Mouse (Mus musculus) mouse embryonic stem cell (cell line): ENCODE data around the gene Lamc3.

Source experiments
- in situ Hi-C, 2 experiments: fragments of 300-500 bp; cut with MboI; formaldehyde crosslinking; loops; 1 replicate in 1 of 2; 3 replicates in 1 of 2; pipeline ENCODE4 v1.14.3; 2019 to 2020; ENCODE audit warnings: low sequenced_read_pairs in 2 of 2, low pct_unique_long_range_greater_than_20kb in 1 of 2, mixed read lengths in 1 of 2; ENCODE audit not compliant: unreplicated experiment in 1 of 2

Gene Lamc3

GRCm38 (mm10) chr2:31869692-31870091, 17.4 kb upstream of the Lamc3 start:
- in situ Hi-C loops = no loop called here

DNA sequence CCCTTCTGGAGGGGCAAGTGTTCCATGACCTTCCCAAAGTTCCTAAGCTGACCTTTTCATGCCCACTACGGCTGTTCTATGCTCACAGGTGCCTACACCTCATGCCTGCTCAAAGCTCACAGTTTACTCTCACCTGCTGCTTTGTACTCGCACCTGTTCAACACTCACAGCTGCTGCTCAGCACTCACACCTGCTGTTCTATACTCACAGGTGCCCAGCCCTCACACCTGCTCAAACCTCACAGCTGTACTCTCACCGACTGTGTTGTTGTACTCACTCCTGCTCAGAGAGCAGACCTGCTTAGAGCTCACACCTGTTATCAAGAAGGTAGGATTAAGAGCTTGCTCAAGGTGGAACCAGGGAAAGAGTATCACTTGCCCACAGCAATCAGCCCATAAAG, 16.4 kb upstream of the Lamc3 start:
- in situ Hi-C loops = no loop called here

GRCm38 (mm10) chr2:31874290-31874855, 12.7 kb upstream of the Lamc3 start:
- in situ Hi-C loops = no loop called here

DNA sequence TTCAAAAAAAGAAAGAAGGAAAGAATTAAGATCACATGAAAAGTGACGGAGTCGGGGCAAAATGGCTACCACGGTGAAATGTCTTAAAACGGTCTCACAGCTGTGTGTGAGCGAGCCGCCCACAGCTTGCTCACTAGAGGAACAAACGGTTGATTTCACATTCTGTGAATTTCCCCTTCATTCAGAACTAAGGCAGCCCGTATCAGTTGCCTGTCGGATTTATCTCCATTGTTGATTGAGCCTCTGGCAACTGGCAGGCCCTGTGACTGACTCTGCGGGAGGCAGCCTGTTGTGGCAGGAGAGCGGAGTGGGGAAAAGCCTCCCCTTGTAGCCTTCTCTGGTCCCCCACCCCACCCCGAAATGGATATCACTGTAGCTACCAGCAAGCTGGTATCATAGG, 10.6 kb upstream of the Lamc3 start:
- in situ Hi-C loops = loop anchor here in 1 of 2 experiments (5.0 kb wide), 1 partner anchor 59 kb away; no protein-coding TSS in a partner anchor

- in situ Hi-C loops = loop anchor here in 1 of 2 experiments (5.0 kb wide), 1 partner anchor 61 kb away; no protein-coding TSS in a partner anchor
Measured at GRCm38 (mm10) chr2:31878610-31879009, 8.5 kb upstream of the Lamc3 start.

DNA sequence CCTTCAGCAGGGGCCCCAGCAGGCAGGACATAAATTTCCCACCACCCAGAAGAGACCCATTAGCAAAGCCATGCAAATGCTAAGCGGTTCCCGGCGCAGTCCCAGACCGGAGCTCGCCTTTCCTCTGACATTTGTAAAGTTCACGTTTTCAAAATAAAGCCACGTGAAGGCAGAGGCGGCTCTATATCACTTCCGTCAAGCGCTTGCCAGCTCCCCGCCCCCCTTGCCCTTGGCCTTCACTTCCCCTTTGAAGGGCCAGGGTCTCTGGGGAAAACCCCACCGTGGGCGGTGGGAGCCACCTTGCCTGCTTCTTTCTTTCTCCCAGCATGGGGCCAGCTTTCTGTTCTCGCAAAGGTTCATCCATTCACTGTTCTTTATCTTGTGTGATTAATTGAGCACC, 6.2 kb upstream of the Lamc3 start:
- in situ Hi-C loops = loop anchor here in 1 of 2 experiments (10.0 kb wide), 1 partner anchor 196 kb away; the partner anchor contains the start of gene Abl1

GRCm38 (mm10) chr2:31883061-31883460, 4.0 kb upstream of the Lamc3 start:
- in situ Hi-C loops = loop anchor here in 1 of 2 experiments (10.0 kb wide), 1 partner anchor 198 kb away; the partner anchor contains the start of gene Abl1

- in situ Hi-C loops = loop anchor here in 1 of 2 experiments (10.0 kb wide), 1 partner anchor 200 kb away; the partner anchor contains the start of gene Abl1
Measured at GRCm38 (mm10) chr2:31884806-31885205, 2.3 kb upstream of the Lamc3 start.

GRCm38 (mm10) chr2:31888871-31889270, 1.8 kb downstream of the Lamc3 start:
- in situ Hi-C loops = loop anchor here in 1 of 2 experiments (10.0 kb wide), 1 partner anchor 204 kb away; the partner anchor contains the start of gene Abl1

DNA sequence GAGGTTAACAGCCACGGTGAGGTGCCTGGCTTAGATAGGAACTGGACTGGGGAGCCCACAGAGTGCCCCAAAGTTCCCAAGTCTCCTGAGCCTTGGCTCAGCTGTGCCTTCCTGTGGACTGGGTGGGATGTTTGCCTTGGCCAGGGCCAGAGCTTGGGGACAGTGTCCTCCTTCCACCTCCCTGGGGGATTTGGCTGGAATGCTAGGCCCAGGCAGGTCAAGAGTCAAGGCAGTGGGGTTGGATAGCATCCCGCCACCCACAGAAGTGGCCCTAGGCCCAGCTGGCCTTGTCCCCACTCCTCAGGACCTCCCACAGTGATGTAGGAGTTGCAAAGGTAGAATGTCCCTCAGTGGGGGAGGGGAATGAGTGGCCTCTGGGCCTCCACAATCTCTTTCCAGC, 4.1 kb downstream of the Lamc3 start:
- in situ Hi-C loops = no loop called here

DNA sequence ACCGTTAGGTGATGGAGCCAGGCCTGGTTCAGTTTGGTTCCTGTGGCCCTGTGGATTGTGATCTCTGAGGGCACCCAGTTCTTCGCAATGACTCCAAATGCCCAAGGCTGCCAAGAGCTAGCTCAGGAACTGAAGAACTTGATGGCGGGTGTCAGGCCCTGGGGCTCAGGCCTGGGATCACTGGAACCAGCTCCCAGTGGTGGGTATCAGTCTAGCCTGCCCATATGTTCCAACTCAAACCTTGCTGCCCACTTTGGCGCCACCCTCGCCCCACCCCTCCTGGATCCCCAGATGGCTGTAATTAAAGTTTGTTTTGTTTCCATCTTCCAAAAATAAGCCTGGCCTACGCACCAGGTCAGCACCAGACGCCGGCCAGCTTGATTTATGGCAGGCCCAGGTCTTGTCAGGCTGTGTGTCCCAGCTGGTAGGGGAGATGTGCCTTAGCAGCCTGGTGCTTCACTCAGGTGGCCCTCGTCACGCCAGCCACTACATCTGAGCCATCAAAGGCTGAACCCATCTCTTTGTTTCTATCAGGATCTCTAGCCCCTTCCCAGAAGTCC, 6.1 kb downstream of the Lamc3 start:
- in situ Hi-C loops = no loop called here

- in situ Hi-C loops = no loop called here
Measured at GRCm38 (mm10) chr2:31894221-31894870, 7.3 kb downstream of the Lamc3 start.

DNA sequence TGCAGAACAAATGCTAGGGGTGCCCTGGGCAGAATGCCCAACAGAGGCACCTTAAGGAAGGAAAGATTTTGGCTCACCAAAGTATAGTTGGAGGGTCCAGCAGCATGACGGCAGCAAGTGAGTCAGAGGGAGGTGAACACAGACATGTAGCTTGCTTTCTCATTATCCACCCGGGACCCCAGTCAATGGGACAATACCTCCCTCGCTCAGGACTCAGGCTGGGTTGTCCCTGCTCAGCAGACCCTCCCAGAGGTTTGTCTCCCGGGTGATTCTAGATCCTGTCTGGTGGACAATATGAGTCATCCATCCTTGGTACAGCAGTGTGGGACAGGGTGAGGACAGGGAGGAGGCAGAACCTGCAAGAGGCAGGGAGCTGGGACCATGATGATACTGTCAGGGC, 13.8 kb downstream of the Lamc3 start:
- in situ Hi-C loops = no loop called here

GRCm38 (mm10) chr2:31901659-31902362, 14.7 kb downstream of the Lamc3 start:
- in situ Hi-C loops = no loop called here

GRCm38 (mm10) chr2:31904089-31904488, 17.0 kb downstream of the Lamc3 start:
- in situ Hi-C loops = no loop called here

GRCm38 (mm10) chr2:31904622-31905021, 17.5 kb downstream of the Lamc3 start:
- in situ Hi-C loops = no loop called here

DNA sequence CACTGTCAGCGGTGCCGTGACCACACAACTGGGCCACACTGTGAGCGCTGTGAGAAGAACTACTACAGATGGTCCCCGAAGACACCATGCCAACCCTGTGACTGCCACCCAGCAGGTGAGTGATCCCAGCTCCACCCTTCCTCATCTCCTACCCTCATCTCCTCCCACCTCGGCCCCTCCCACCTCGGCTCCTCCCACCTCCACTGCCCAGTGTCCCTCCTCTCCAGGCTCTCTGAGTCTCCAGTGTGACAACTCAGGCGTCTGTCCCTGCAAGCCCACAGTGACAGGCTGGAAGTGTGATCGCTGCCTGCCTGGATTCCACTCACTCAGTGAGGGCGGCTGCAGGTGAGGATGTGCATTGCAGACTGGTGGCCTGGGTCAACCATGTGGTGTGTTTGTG, 18.6 kb downstream of the Lamc3 start:
- in situ Hi-C loops = no loop called here

DNA sequence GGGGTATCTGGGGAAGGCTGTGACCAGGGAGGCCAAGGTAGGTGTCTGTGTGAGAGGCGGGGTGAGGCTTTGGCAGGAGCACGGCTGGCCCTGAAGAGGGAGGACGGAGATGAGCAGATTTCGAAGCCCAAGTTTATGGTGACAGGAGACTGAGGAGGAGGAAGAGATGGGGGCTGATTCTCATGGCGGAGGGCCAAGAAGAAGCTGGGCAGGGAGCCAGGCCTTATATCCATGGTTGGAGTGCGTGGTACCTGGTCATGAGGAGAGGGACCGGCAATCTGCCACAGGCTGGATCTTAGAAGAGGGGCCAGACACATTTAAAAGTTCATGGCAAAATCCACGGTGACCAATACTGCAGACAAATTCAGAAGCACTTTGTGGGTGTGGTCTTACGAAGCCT, 19.3 kb downstream of the Lamc3 start:
- in situ Hi-C loops = no loop called here

- in situ Hi-C loops = no loop called here
Measured at GRCm38 (mm10) chr2:31912575-31912974, 25.5 kb downstream of the Lamc3 start.
